Mouse (Mus musculus) midbrain, embryonic 14.5 days (tissue): ENCODE results near the gene Ndufab1. TPM values are rescaled to one million over a fixed set of nuclear protein-coding genes. Genes with fewer than 3 reads are reported as not detected.
"Not testable (repeated sequence)": the region's sequence is repeated elsewhere in the genome, so short reads cannot be mapped to it uniquely, and the experiment has no call there.

Experiments used
- ATAC-seq: fragments of 200-750 bp; cut with Nextera tagmentation; 2 replicates; pipeline ENCODE4 v1.8.0; 2017; ENCODE audit warnings: moderate number of reproducible peaks, moderate library complexity; ENCODE audit not compliant: low FRiP score, low TSS enrichment
- DNase-seq: peaks from one replicate; pipeline ENCODE4 v3.0.0-alpha.2; 2015
- H3K27ac ChIP-seq: fragments of 300-500 bp; sonication (generic); replicated peaks from 2 replicates; pipeline ENCODE4 v1.5.1; 2014; ENCODE audit warnings: mild to moderate bottlenecking, low read depth, low read length, moderate library complexity
- H3K27me3 ChIP-seq: fragments of 300-500 bp; sonication (generic); 2 replicates; pipeline ENCODE4 v1.6.1; 2014; ENCODE audit warnings: low read length, control low read depth, mixed read lengths; ENCODE audit not compliant: control insufficient read depth, insufficient read depth
- H3K36me3 ChIP-seq: fragments of 300-500 bp; sonication (generic); 2 replicates; pipeline ENCODE4 v1.6.1; 2014; ENCODE audit warnings: low read length, control low read depth; ENCODE audit not compliant: control insufficient read depth, insufficient read depth
- H3K4me1 ChIP-seq: fragments of 300-500 bp; sonication (generic); 2 replicates; pipeline ENCODE4 v1.6.1; 2014; ENCODE audit warnings: mild to moderate bottlenecking, antibody characterized with exemption, low read length, control low read depth; ENCODE audit not compliant: control insufficient read depth, insufficient read depth
- H3K4me2 ChIP-seq: fragments of 300-500 bp; sonication (generic); 2 replicates; pipeline ENCODE4 v1.6.1; 2014; ENCODE audit warnings: mild to moderate bottlenecking, low read length, moderate library complexity
- H3K4me3 ChIP-seq: fragments of 300-500 bp; sonication (generic); replicated peaks from 2 replicates; pipeline ENCODE4 v1.5.1; 2014; ENCODE audit warnings: low read depth, low read length
- H3K9ac ChIP-seq: fragments of 300-500 bp; sonication (generic); replicated peaks from 2 replicates; pipeline ENCODE4 v1.6.1; 2014; ENCODE audit warnings: mild to moderate bottlenecking, low read length, moderate library complexity
- H3K9me3 ChIP-seq: fragments of 300-500 bp; sonication (generic); 2 replicates; pipeline ENCODE4 v1.6.1; 2016; ENCODE audit warnings: low read length, control low read depth, mixed read lengths; ENCODE audit not compliant: control insufficient read depth
- WGBS: fragments of 180-500 bp; shearing (Covaris S2); extraction: QIAGEN DNeasy Blood & Tissue Kit; methylation state at CpG from one replicate; pipeline ENCODE4 v1.1.7; 2014; 5-methylcytosine and 5-hydroxymethylcytosine counted together
- polyA plus RNA-seq: library from polyadenylated mRNA; unstranded; fragments of >200 nt; fragmentation: Nextera tagmentation; extraction: Ambion mirVana; gene quantifications from 2 replicates; pipeline ENCODE4 v1.2.1, GENCODE M21; 2014

Ndufab1 gene
- polyA plus RNA-seq, 1 experiment from 2014 or later, result 583 TPM

DNA sequence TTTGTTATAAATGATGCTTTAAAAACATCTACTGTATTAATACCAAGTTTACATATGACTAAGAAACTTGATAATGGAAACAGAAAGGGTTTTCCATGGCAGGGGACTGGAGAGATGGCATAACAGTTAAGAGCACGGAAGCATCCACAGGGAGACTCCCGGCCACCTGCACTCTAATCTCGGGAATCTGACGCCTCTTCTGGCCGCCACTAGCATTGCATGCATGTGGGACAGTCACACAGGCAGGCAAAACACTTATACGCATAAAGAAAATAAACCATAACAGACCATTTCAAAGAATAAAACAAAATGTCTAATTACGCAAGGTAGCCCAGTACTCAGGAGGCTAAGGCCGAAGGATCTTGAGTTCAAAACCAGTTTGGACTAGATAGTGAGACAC, 23.9 kb upstream of the Ndufab1 start:
- DNase-seq (no peak), ATAC-seq (no peak)
- no peak overlapping the region for H3K4me3 ChIP-seq
- H3K27ac ChIP-seq, result no peak overlapping the region
- no peaks in the 10 kb centered on the region for H3K9me3 ChIP-seq
- H3K27me3 ChIP-seq, result no peaks in the 10 kb centered on the region
- no peak overlapping the region for H3K9ac ChIP-seq
- 73% methylated on average over 8 of the region's 8 CpGs for WGBS
- no peaks in the 10 kb centered on the region for H3K4me1 ChIP-seq
- H3K36me3 ChIP-seq, result peaks cover 36% of the 10 kb centered on the region
- no peak overlapping the region for H3K4me2 ChIP-seq

DNA sequence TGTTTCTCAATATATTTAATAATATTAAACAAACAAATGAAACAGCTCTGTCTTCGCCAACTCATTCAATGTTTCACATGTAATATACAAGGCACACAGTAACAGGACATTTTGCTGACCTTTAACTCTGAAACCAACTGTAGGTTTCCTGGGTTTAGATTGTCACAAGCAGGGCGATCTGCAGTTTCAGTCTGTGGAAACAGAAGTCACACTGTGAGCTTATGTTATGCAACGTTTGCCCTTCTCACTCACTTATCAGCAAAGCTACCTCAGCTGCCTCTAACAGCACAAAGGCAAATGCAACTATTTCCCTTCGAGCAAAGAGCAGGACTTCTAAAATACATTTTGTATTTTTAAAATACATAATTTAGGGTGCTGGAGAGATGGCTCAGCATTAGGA, 21.8 kb upstream of the Ndufab1 start:
- no peak overlapping the region for H3K4me3 ChIP-seq
- WGBS, result 93% methylated on average over 4 of the region's 4 CpGs
- H3K9me3 ChIP-seq, result no peaks in the 10 kb centered on the region
- no peak overlapping the region for H3K4me2 ChIP-seq
- DNase-seq, result no peak
- no peak for ATAC-seq
- H3K27me3 ChIP-seq, result no peaks in the 10 kb centered on the region
- no peaks in the 10 kb centered on the region for H3K4me1 ChIP-seq
- H3K36me3 ChIP-seq, result peaks cover 41% of the 10 kb centered on the region
- no peak overlapping the region for H3K27ac ChIP-seq
- H3K9ac ChIP-seq, result no peak overlapping the region

- WGBS, result 94% methylated on average over 6 of the region's 6 CpGs
- DNase-seq, result no peak
- Histone ChIP-seq H3K27me3 (no peaks in the 10 kb centered on the region), H3K4me3 (no peak overlapping the region), H3K36me3 (peaks cover 13% of the 10 kb centered on the region; the same call in 1 of the 2 replicates), H3K4me1 (no peaks in the 10 kb centered on the region), H3K4me2 (no peak overlapping the region), H3K9ac (no peak overlapping the region), H3K27ac (no peak overlapping the region), H3K9me3 (no peaks in the 10 kb centered on the region)
- no peak for ATAC-seq
These were observed 6.5 kb upstream of the Ndufab1 start for GRCm38 (mm10) chr7:122108206-122108605.

- DNase-seq, result peak; percentile 43
- not testable (repeated sequence) for H3K27me3 ChIP-seq, H3K4me1 ChIP-seq, H3K9me3 ChIP-seq, H3K27ac ChIP-seq
- Histone ChIP-seq H3K9ac (peak overlapping the region; percentile 74), H3K4me2 (peak overlapping the region; percentile 68), H3K4me3 (peak overlapping the region; percentile 66), H3K36me3 (peaks cover 20% of the 10 kb centered on the region)
- 8% methylated on average over 25 of the region's 28 CpGs for WGBS
- peak; percentile 68 for ATAC-seq
These were observed 506 bp downstream of the Ndufab1 start for GRCm38 (mm10) chr7:122101014-122101746.

DNA sequence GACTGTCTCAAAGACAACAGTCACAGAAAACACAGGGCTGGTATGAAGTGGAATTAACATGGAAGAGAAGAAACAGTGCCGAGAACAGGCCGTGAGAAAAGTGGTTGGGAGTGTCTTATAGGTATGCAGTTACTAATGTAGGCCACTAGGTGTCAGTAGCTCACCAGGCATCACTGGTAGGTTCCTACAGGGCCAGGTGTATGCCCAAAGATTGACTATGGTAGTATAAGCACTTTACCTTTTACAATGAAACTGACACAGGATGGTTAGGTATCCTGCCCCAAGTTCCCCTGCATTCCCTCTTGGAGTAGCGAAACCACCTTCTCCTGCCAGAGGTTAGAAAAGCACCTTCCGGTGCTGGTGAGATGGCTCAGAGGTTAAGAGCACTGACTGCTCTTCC, 2.5 kb downstream of the Ndufab1 start:
- Histone ChIP-seq H3K4me1 (peaks cover 6% of the 10 kb centered on the region), H3K4me2 (no peak overlapping the region), H3K9me3 (no peaks in the 10 kb centered on the region), H3K36me3 (peaks cover 39% of the 10 kb centered on the region), H3K4me3 (no peak overlapping the region), H3K27me3 (no peaks in the 10 kb centered on the region), H3K9ac (no peak overlapping the region), H3K27ac (no peak overlapping the region)
- 70% methylated on average over 4 of the region's 4 CpGs for WGBS
- DNase-seq, result peak; percentile 74
- ATAC-seq, result no peak

GRCm38 (mm10) chr7:122098009-122098408, 3.7 kb downstream of the Ndufab1 start:
- ATAC-seq, result no peak
- Histone ChIP-seq H3K4me2 (no peak overlapping the region), H3K9me3 (no peaks in the 10 kb centered on the region), H3K4me1 (peaks cover 6% of the 10 kb centered on the region), H3K27me3 (no peaks in the 10 kb centered on the region), H3K4me3 (no peak overlapping the region), H3K36me3 (peaks cover 47% of the 10 kb centered on the region), H3K27ac (no peak overlapping the region), H3K9ac (no peak overlapping the region)
- no peak for DNase-seq
- 97% methylated on average over 3 of the region's 3 CpGs for WGBS

DNA sequence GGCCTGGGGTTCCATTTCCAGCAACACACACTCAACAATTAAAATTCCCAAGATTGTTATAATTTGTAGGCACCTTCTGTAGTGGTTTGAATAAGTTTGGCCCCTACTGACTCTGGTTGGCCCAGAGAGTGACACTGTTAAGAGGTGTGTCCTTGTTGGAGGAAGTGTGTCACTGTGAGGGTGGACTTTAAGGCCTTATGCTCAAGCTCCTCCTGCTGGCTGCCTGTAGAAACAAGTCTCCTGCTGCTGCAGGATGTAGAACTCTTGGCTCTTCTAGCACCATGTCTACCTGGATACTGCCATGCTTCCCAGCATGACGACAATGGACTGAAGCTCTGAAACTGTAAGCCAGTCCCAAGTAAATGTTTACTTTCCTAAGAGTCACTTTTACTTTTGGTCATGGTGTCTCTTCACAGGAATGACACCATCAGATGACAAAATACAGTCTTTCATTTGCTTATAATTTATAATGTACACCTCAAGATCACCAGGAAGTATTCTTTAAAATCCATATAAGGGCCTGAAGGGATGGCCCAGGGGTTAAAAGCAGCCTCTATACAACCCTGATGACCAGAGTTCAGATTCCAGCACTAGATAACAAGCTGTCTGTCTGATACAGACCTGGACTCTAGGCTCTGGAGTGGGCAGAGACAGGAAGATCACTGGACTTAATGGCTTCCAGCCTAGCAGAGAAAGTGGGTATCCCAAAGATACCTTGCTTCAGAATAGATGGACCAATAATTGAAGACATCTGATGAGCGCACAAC, 6.9 kb downstream of the Ndufab1 start:
- Histone ChIP-seq H3K27me3 (no peaks in the 10 kb centered on the region), H3K4me3 (no peak overlapping the region), H3K27ac (no peak overlapping the region), H3K36me3 (peaks cover 76% of the 10 kb centered on the region), H3K4me1 (no peaks in the 10 kb centered on the region), H3K9ac (no peak overlapping the region), H3K9me3 (no peaks in the 10 kb centered on the region), H3K4me2 (no peak overlapping the region)
- 100% methylated on average over 2 of the region's 2 CpGs for WGBS
- no peak for DNase-seq
- no peak for ATAC-seq

DNA sequence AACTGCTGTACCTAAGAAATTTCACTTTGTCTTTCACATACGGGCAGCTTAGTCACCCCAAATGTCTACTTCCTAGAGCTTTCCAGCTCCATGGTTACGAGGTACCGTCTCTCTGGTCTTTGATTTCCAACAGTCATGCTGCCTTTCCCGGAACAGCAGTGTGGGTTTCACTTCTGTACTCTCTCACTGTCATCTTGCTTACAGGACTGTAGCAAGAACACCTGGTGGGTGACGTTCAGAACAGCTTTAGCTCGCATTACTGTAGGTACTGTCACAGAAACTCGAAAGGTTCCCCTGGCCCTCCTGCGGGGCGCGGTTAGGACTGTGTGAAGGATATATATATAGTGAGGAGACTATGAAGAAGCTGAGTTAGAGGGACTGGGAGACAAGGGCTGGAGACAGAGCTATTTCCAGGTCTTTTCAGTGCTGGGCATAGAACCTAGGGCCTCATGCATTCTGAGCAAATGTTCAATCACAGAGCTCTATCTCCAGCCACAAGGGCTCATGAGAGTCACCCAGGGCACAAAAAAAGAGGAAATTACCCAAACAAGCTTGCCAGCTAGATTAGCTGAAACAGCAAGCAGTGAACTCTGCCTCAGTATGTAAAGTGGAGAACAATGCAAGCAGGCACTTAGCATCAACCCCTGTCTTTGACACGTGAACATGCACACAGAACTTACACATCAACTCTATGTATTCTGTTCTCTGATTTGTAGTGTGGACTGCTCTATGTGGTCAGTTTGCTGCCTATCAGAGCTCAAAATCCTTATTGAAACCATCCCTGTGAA, 14.3 kb downstream of the Ndufab1 start:
- Histone ChIP-seq H3K27me3 (no peaks in the 10 kb centered on the region), H3K36me3 (peaks cover 71% of the 10 kb centered on the region), H3K4me2 (no peak overlapping the region), H3K9ac (no peak overlapping the region), H3K27ac (no peak overlapping the region), H3K4me3 (no peak overlapping the region), H3K4me1 (no peaks in the 10 kb centered on the region), H3K9me3 (no peaks in the 10 kb centered on the region)
- ATAC-seq (no peak), DNase-seq (no peak)
- WGBS, result 95% methylated on average over 11 of the region's 11 CpGs
